Mouse (Mus musculus): ENCODE measurements around the gene Scube1. TPM values are rescaled to one million over a fixed set of nuclear protein-coding genes. Genes with fewer than 3 reads are reported as not detected.

Scube1 gene
- total and polyA plus RNA-seq, 3 experiments, result not detected

DNA sequence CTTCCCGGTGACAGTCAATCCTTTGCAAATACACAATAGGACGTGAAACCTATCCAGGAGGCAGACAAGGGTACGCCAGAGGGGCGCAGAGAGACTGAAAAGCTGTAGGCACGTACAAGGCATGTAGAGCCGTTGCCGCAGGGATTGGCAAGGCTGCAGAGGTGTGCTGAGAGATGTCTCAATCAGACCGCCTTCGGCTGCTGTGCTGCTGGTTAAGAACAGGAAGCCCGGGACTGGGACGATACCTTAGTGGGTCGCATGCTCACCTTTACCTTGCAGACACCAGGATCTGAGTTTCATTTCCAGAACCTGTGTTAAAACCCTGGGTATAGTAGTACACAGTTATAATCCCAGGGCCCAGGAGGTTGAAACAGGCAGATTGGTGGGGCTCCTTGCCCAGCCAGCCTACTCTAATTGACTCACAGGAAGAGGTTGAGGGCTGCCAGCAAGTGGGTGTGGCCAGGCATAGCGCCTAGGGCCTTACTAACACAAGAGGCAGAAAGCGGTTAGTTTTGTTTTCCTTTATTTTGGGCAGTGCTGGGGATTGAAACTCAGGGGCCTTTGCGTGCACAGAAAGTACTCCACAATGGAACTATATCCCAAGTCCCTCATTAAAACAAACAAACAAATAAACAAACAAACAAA lies 162.1 kb downstream of the Scube1 start:
- dilution Hi-C loops (cut with MboI; ENCODE audit: extremely low pct_ligation_motif_present, extremely low pct_unique_long_range_greater_than_20kb, low sequenced_read_pairs), result no loop called here
- TF ChIP-seq ZNF384 (IDR thresholded peaks at IDR 0.05; ENCODE audit: low read depth, low read length) (no peak), ZKSCAN1 (IDR thresholded peaks at IDR 0.05; ENCODE audit: borderline replicate concordance, low read depth, low read length) (no peak), POLR2AphosphoS2 (IDR thresholded peaks at IDR 0.05; ENCODE audit: low read depth, low read length) (no peak), ELF1 (IDR thresholded peaks at IDR 0.05; ENCODE audit: low read depth, low read length) (0 out of 2 replicates have a peak, but pooled peaks have one; percentile 30), TBP (conservative IDR thresholded peaks at IDR 0.05; ENCODE audit: low read depth, low read length) (peak; percentile 31; the same call in 1 of the 2 replicates), CTCF (conservative IDR thresholded peaks at IDR 0.05 in 1 of 2, IDR thresholded peaks at IDR 0.05 in 1 of 2; ENCODE audit: low read depth in 2 of 2, low read length in 2 of 2) (no peak), ZMIZ1 (IDR thresholded peaks at IDR 0.05; ENCODE audit: low read depth, low read length) (no peak), SIN3A (IDR thresholded peaks at IDR 0.05; ENCODE audit: low read length) (0 out of 2 replicates have a peak, but pooled peaks have one; percentile 20), POLR2A (IDR thresholded peaks at IDR 0.05; ENCODE audit: low read depth, low read length) (peak; percentile 57)
- Histone ChIP-seq H3K4me1 (ENCODE audit: control insufficient read depth in 1 of 2, insufficient read depth in 2 of 2) (peaks cover 5 to 35% of the 10 kb centered on the region in 2 experiments), H3K9ac (ENCODE audit: insufficient read depth, low read depth) (peak overlapping the region; percentile 75), H3K9me3 (replicated peaks; ENCODE audit: low read length) (no peaks in the 10 kb centered on the region), H3K4me2 (ENCODE audit: insufficient read depth, low read depth, poor library complexity, severe bottlenecking) (peak overlapping the region; percentile 93), H3K36me3 (replicated peaks in 1 of 2; ENCODE audit: control insufficient read depth in 1 of 2, insufficient read depth in 1 of 2, low read length in 1 of 2) (no peaks in the 10 kb centered on the region), H3K79me2 (replicated peaks; ENCODE audit: control insufficient read depth, extremely low read depth, insufficient read depth, poor library complexity, severe bottlenecking) (no peaks in the 10 kb centered on the region), H3K27me3 (replicated peaks) (no peaks in the 10 kb centered on the region), H3K4me3 (replicated peaks in 1 of 3; ENCODE audit: low read depth in 2 of 3, low read length in 2 of 3, poor library complexity in 1 of 3) (peak overlapping the region; percentile 62 to 79 (median 78)), H3K27ac (ENCODE audit: insufficient read depth, low read depth) (peak overlapping the region; percentile 47)
- DNase-seq (ENCODE audit: extremely low read depth), result peak; percentile 78
- in situ Hi-C loops (cut with MboI; ENCODE audit: low pct_ligation_motif_present, low pct_unique_long_range_greater_than_20kb, low sequenced_read_pairs), result no loop called here

- peak; percentile 61 for TF ChIP-seq EP300 (IDR thresholded peaks at IDR 0.05; ENCODE audit: low read length)
- TF ChIP-seq ELF1 (IDR thresholded peaks at IDR 0.05; ENCODE audit: low read depth, low read length), result peak; percentile 38; the same call in 1 of the 2 replicates
- 0 out of 2 replicates have a peak, but pooled peaks have one; percentile 5 for TF ChIP-seq ETS1 (conservative IDR thresholded peaks at IDR 0.05; ENCODE audit: low read depth, low read length)
- peak; percentile 84 for TF ChIP-seq IRF4 (IDR thresholded peaks at IDR 0.05; ENCODE audit: low read depth, low read length)
- peak; percentile 69 for TF ChIP-seq CHD2 (IDR thresholded peaks at IDR 0.05; ENCODE audit: low read length)
- peak; percentile 93 for TF ChIP-seq ZNF384 (IDR thresholded peaks at IDR 0.05; ENCODE audit: low read depth, low read length)
- TF ChIP-seq HCFC1 (IDR thresholded peaks at IDR 0.05; ENCODE audit: low read depth, low read length), result 0 out of 2 replicates have a peak, but pooled peaks have one; percentile 19
- TF ChIP-seq KAT2A (IDR thresholded peaks at IDR 0.05; ENCODE audit: insufficient replicate concordance, low read length), result no peak
- no peak for TF ChIP-seq UBTF (IDR thresholded peaks at IDR 0.05; ENCODE audit: low read depth, low read length)
- Histone ChIP-seq H3K36me3 (replicated peaks in 1 of 2; ENCODE audit: control insufficient read depth in 1 of 2, insufficient read depth in 1 of 2, low read length in 1 of 2) (no peaks in the 10 kb centered on the region), H3K9me3 (replicated peaks; ENCODE audit: low read length) (no peaks in the 10 kb centered on the region), H3K27ac (ENCODE audit: insufficient read depth, low read depth) (no peak overlapping the region), H3K4me3 (replicated peaks in 1 of 3; ENCODE audit: low read depth in 2 of 3, low read length in 2 of 3, poor library complexity in 1 of 3) (no peak overlapping the region), H3K4me1 (ENCODE audit: control insufficient read depth in 1 of 2, insufficient read depth in 2 of 2) (peaks cover 5 to 40% of the 10 kb centered on the region in 2 experiments), H3K9ac (ENCODE audit: insufficient read depth, low read depth) (no peak overlapping the region), H3K27me3 (replicated peaks) (no peaks in the 10 kb centered on the region), H3K79me2 (replicated peaks; ENCODE audit: control insufficient read depth, extremely low read depth, insufficient read depth, poor library complexity, severe bottlenecking) (no peaks in the 10 kb centered on the region), H3K4me2 (ENCODE audit: insufficient read depth, low read depth, poor library complexity, severe bottlenecking) (no peak overlapping the region; the same call in 1 of the 2 replicates)
- peak; percentile 41 for DNase-seq (ENCODE audit: extremely low read depth)
- dilution Hi-C loops (cut with MboI; ENCODE audit: extremely low pct_ligation_motif_present, extremely low pct_unique_long_range_greater_than_20kb, low sequenced_read_pairs) (no loop called here), in situ Hi-C loops (cut with MboI; ENCODE audit: low pct_ligation_motif_present, low pct_unique_long_range_greater_than_20kb, low sequenced_read_pairs) (no loop called here)
These were observed 163.8 kb downstream of the Scube1 start for GRCm38 (mm10) chr15:83560941-83561477.

Measured in CH12.LX (cell line).